Mouse (Mus musculus): ENCODE results near the gene Auts2.

DNA sequence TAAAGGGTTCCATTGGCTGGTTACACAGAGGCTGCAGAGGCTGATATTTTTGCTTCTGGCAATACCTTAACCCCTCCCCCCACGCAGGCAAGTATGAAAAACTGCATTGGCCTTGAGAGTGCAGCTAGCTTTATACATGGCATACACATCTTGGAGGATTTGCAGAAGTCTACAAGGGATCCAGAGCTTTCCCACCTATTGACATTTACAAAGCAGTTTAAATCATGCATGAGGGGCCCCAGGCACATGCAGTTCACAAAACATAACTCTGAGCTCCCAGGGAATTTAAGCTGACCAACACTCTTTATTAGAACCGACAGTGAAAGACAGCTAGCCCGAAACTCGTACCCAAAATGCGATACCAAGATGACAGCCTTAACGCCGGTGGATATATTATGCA lies 888.9 kb downstream of the Auts2 start:
- TF ChIP-seq CTCF (IDR thresholded peaks at IDR 0.05; ENCODE audit: low read depth) (no peak), EP300 (IDR thresholded peaks at IDR 0.05; ENCODE audit: low read depth) (no peak)
